Mouse (Mus musculus) midbrain, embryonic 14.5 days (tissue): ENCODE measurements around the gene 1700008O03Rik. TPM values are rescaled to one million over a fixed set of nuclear protein-coding genes. Genes with fewer than 3 reads are reported as not detected.

ENCODE experiments used
- ATAC-seq: fragments of 200-750 bp; cut with Nextera tagmentation; 2 replicates; pipeline ENCODE4 v1.8.0; 2017; ENCODE audit warnings: moderate number of reproducible peaks, moderate library complexity; ENCODE audit not compliant: low FRiP score, low TSS enrichment
- DNase-seq: peaks from one replicate; pipeline ENCODE4 v3.0.0-alpha.2; 2015
- H3K27ac ChIP-seq: fragments of 300-500 bp; sonication (generic); replicated peaks from 2 replicates; pipeline ENCODE4 v1.5.1; 2014; ENCODE audit warnings: mild to moderate bottlenecking, low read depth, low read length, moderate library complexity
- H3K27me3 ChIP-seq: fragments of 300-500 bp; sonication (generic); 2 replicates; pipeline ENCODE4 v1.6.1; 2014; ENCODE audit warnings: low read length, control low read depth, mixed read lengths; ENCODE audit not compliant: control insufficient read depth, insufficient read depth
- H3K36me3 ChIP-seq: fragments of 300-500 bp; sonication (generic); 2 replicates; pipeline ENCODE4 v1.6.1; 2014; ENCODE audit warnings: low read length, control low read depth; ENCODE audit not compliant: control insufficient read depth, insufficient read depth
- H3K4me1 ChIP-seq: fragments of 300-500 bp; sonication (generic); 2 replicates; pipeline ENCODE4 v1.6.1; 2014; ENCODE audit warnings: mild to moderate bottlenecking, antibody characterized with exemption, low read length, control low read depth; ENCODE audit not compliant: control insufficient read depth, insufficient read depth
- H3K4me2 ChIP-seq: fragments of 300-500 bp; sonication (generic); 2 replicates; pipeline ENCODE4 v1.6.1; 2014; ENCODE audit warnings: mild to moderate bottlenecking, low read length, moderate library complexity
- H3K4me3 ChIP-seq: fragments of 300-500 bp; sonication (generic); replicated peaks from 2 replicates; pipeline ENCODE4 v1.5.1; 2014; ENCODE audit warnings: low read depth, low read length
- H3K9ac ChIP-seq: fragments of 300-500 bp; sonication (generic); replicated peaks from 2 replicates; pipeline ENCODE4 v1.6.1; 2014; ENCODE audit warnings: mild to moderate bottlenecking, low read length, moderate library complexity
- H3K9me3 ChIP-seq: fragments of 300-500 bp; sonication (generic); 2 replicates; pipeline ENCODE4 v1.6.1; 2016; ENCODE audit warnings: low read length, control low read depth, mixed read lengths; ENCODE audit not compliant: control insufficient read depth
- WGBS: fragments of 180-500 bp; shearing (Covaris S2); extraction: QIAGEN DNeasy Blood & Tissue Kit; methylation state at CpG from one replicate; pipeline ENCODE4 v1.1.7; 2014; 5-methylcytosine and 5-hydroxymethylcytosine counted together
- polyA plus RNA-seq: library from polyadenylated mRNA; unstranded; fragments of >200 nt; fragmentation: Nextera tagmentation; extraction: Ambion mirVana; gene quantifications from 2 replicates; pipeline ENCODE4 v1.2.1, GENCODE M21; 2014

The 1700008O03Rik gene
- polyA plus RNA-seq, 1 experiment from 2014 or later: 1.9 TPM

- Histone ChIP-seq H3K9me3 (no peaks in the 10 kb centered on the region), H3K4me2 (peak overlapping the region; percentile 40), H3K27ac (0 out of 2 replicates have a peak overlapping the region, but pooled peaks have one; percentile 49), H3K4me3 (peak overlapping the region; percentile 10; the same call in 1 of the 2 replicates), H3K36me3 (peaks cover 35% of the 10 kb centered on the region), H3K4me1 (peaks cover 37% of the 10 kb centered on the region), H3K9ac (peak overlapping the region; percentile 26; the same call in 1 of the 2 replicates), H3K27me3 (peaks cover 30% of the 10 kb centered on the region)
- ATAC-seq (no peak), DNase-seq (peak; percentile 35)
- 4% methylated on average over 35 of the region's 35 CpGs for WGBS
Observed at GRCm38 (mm10) chr7:44356590-44357481, 28.8 kb downstream of the 1700008O03Rik start.

DNA sequence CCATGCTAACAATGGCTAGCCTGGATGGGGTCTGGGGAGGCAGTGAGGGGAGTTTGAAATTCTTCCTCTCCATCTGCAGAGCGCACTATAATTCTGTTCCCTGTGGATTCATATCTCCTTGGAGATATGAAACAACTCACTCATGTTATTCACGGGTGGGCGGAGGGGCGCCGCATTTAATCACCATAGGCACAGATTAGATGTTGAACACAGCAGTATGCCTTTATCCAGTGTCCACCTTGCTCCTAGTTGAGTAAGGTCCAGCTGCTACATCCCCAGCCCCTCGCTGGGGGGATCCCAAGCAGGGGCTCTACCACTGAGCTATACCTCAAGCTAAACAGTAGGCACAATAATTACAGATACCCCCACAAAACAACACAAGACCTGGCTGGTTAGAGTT lies 30.2 kb downstream of the 1700008O03Rik start:
- Histone ChIP-seq H3K27ac (no peak overlapping the region), H3K4me2 (no peak overlapping the region), H3K4me3 (no peak overlapping the region), H3K27me3 (peaks cover 36% of the 10 kb centered on the region), H3K9ac (no peak overlapping the region), H3K36me3 (peaks cover 44% of the 10 kb centered on the region), H3K4me1 (peaks cover 42% of the 10 kb centered on the region), H3K9me3 (no peaks in the 10 kb centered on the region)
- DNase-seq (no peak), ATAC-seq (no peak)
- 45% methylated on average over 6 of the region's 6 CpGs for WGBS

DNA sequence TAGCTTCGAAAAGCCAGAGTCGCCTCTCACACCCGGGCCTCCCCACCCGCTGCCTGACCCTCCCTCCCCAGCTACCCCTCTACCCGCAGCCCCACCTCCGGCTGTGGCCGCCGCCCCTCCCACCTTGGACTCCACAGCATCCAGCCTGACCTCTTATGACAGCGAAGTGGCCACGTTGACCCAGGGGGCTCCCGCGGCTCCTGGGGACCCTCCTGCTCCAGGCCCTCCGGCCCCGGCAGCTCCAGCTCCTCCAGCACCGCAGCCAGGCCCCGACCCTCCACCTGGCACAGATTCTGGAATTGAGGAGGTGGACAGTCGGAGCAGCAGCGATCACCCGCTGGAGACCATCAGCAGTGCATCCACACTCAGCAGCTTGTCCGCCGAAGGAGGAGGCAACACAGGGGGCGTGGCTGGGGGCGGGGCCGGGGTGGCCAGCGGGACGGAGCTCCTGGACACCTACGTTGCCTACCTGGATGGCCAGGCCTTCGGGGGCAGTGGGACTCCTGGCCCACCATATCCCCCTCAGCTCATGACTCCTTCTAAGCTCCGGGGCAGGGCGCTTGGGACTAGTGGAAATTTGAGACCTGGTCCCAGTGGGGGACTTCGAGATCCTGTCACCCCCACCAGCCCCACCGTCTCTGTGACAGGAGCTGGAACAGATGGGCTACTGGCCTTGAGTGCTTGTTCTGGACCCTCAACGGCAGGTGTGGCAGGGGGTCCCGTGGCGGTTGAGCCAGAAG lies 31.8 kb downstream of the 1700008O03Rik start:
- peaks cover 35% of the 10 kb centered on the region for H3K4me1 ChIP-seq
- H3K9me3 ChIP-seq: no peaks in the 10 kb centered on the region
- 5% methylated on average over 35 of the region's 35 CpGs for WGBS
- DNase-seq (peak; percentile 37), ATAC-seq (no peak)
- H3K27me3 ChIP-seq: peaks cover 36% of the 10 kb centered on the region
- no peak overlapping the region for H3K27ac ChIP-seq
- peak overlapping the region; percentile 31; the same call in 1 of the 2 replicates for H3K9ac ChIP-seq
- H3K4me2 ChIP-seq: no peak overlapping the region
- no peak overlapping the region for H3K4me3 ChIP-seq
- peaks cover 56% of the 10 kb centered on the region for H3K36me3 ChIP-seq

- ATAC-seq: no peak
- DNase-seq: peak; percentile 49
- WGBS: 4% methylated on average over 64 of the region's 71 CpGs
- H3K4me3 ChIP-seq: peak overlapping the region; percentile 10; the same call in 1 of the 2 replicates
- H3K4me2 ChIP-seq: peak overlapping the region; percentile 12; the same call in 1 of the 2 replicates
- no peaks in the 10 kb centered on the region for H3K9me3 ChIP-seq
- H3K4me1 ChIP-seq: peaks cover 32% of the 10 kb centered on the region
- peaks cover 39% of the 10 kb centered on the region for H3K27me3 ChIP-seq
- H3K27ac ChIP-seq: no peak overlapping the region
- peaks cover 59% of the 10 kb centered on the region for H3K36me3 ChIP-seq
- H3K9ac ChIP-seq: peak overlapping the region; percentile 43
Observed at GRCm38 (mm10) chr7:44352750-44353600, 32.6 kb downstream of the 1700008O03Rik start.

GRCm38 (mm10) chr7:44351881-44352749 lies 33.5 kb downstream of the 1700008O03Rik start:
- H3K36me3 ChIP-seq: peaks cover 64% of the 10 kb centered on the region
- H3K27ac ChIP-seq: no peak overlapping the region
- ATAC-seq (peak; percentile 21; the same call in 1 of the 2 replicates), DNase-seq (peak; percentile 24)
- peak overlapping the region; percentile 12; the same call in 1 of the 2 replicates for H3K4me2 ChIP-seq
- peak overlapping the region; percentile 43; the same call in 1 of the 2 replicates for H3K9ac ChIP-seq
- H3K4me3 ChIP-seq: peak overlapping the region; percentile 10; the same call in 1 of the 2 replicates
- H3K4me1 ChIP-seq: peaks cover 26% of the 10 kb centered on the region
- H3K9me3 ChIP-seq: no peaks in the 10 kb centered on the region
- peaks cover 39% of the 10 kb centered on the region for H3K27me3 ChIP-seq
- WGBS: 3% methylated on average over 71 of the region's 71 CpGs

DNA sequence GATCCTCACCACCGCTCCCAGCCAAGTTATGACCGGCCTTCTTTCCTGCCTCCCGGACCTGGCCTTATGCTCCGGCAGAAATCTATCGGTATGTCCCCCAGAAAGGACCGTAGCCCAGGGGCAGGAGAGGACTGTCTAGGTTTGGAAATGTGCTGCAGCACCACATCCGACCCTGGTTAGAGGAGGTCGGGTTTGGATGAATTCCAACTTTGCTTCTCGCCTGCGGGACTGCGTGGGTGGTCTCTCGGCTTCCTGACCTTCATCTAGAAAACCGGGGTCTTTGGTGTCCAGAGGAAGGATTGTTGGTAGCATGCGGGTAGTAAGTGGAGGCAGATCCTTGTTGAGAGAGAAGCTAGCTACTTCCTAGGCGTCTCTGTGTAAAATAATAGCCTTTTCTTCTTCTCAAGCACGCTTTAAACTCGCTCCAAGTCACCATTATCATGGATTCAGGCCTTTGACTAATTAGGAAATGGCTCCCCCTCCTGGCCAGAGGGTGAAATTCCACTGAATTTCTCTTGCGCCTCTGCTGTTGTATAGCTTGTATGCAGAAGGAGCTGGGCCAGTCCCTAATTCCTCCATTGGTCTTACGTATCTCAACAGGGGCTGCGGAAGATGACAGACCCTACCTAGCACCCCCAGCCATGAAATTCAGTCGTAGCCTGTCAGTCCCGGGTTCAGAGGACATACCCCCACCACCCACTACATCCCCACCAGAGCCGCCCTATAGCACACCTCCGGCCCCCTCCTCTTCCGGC lies 34.5 kb downstream of the 1700008O03Rik start:
- ATAC-seq (peak; percentile 64), DNase-seq (peak; percentile 95)
- peak overlapping the region; percentile 49; the same call in 1 of the 2 replicates for H3K27ac ChIP-seq
- peak overlapping the region; percentile 51 for H3K9ac ChIP-seq
- 4% methylated on average over 25 of the region's 25 CpGs for WGBS
- H3K4me1 ChIP-seq: peaks cover 25% of the 10 kb centered on the region
- no peaks in the 10 kb centered on the region for H3K9me3 ChIP-seq
- peaks cover 36% of the 10 kb centered on the region for H3K27me3 ChIP-seq
- peaks cover 70% of the 10 kb centered on the region for H3K36me3 ChIP-seq
- H3K4me2 ChIP-seq: peak overlapping the region; percentile 45
- H3K4me3 ChIP-seq: 0 out of 2 replicates have a peak overlapping the region, but pooled peaks have one; percentile 15

- H3K4me2 ChIP-seq: no peak overlapping the region
- H3K9ac ChIP-seq: no peak overlapping the region
- no peak for ATAC-seq
- no peak for DNase-seq
- no peak overlapping the region for H3K4me3 ChIP-seq
- H3K9me3 ChIP-seq: no peaks in the 10 kb centered on the region
- H3K4me1 ChIP-seq: peaks cover 25% of the 10 kb centered on the region
- 22% methylated on average over 3 of the region's 3 CpGs for WGBS
- peaks cover 74% of the 10 kb centered on the region for H3K36me3 ChIP-seq
- peaks cover 31% of the 10 kb centered on the region for H3K27me3 ChIP-seq
- H3K27ac ChIP-seq: no peak overlapping the region
Observed at GRCm38 (mm10) chr7:44349043-44349442, 36.6 kb downstream of the 1700008O03Rik start.
